Mouse (Mus musculus): ENCODE data around the gene BC005624.

The BC005624 gene

DNA sequence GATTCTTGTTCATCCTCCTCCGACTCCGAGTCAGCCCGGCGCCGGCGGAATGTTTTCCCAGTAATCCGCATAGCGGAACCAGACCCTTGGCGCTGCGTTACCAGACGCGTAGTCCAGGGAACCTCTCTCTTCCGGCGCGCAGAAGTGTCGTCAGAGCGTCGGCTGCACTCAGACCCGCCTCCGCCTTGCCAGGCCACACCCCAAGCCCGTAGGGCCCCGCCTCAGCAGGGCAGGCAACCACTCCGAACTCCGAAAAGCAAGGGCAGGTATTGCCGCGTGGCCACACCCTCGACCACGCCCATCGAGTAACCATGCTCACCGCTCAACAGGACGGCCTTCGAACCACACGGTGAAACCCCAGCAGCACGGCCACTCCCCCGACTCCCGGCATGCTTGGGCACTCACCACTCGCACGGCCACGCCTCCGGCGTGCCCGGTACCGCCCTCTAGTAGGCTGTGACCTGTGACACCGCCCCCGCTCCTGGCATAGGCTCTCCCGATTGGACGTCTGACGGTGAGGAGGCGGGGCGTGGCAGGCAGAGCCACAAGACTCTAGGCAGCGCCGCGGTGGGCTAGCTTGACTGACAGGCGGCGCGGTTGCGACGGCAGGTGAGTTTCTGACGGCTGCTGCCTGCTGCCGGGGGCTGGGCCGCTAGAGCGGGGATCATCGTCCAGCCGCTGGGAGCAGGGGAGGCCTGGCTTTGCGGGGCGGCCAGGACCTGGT, at the start of gene BC005624, which contains the start of gene Usp20:
BC005624 (minus strand) TSS at position 412 of the 724 bp plus-strand sequence.
Usp20 (plus strand) TSS at position 490 of the 724 bp plus-strand sequence.
- peak; percentile 99 to 100 for DNase-seq

DNA sequence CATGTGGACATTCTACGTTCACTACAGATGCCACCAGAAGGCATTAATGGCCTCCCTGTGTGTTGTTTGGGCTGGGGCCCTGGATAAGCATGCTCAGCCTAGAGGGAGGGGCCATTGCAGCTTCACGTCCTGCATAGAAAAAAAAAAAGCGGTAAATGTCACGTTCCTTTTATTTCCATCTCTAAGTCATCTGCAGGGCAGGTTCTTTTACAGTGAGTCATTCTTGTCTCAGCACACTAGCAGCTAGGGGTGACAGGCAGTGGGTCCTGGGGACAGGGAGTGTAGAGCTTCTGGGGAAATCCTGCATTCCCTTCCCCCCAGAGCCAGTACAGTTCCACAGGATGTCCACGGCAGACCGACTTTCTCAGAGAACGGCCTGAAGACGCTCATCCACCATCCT, 44.6 kb upstream of the BC005624 start:
- peak in 1 of 2 experiments; percentile 34 for DNase-seq

- peak; percentile 63 to 74 for DNase-seq
Measured at GRCm38 (mm10) chr2:31025458-31025857, 43.5 kb upstream of the BC005624 start.

DNA sequence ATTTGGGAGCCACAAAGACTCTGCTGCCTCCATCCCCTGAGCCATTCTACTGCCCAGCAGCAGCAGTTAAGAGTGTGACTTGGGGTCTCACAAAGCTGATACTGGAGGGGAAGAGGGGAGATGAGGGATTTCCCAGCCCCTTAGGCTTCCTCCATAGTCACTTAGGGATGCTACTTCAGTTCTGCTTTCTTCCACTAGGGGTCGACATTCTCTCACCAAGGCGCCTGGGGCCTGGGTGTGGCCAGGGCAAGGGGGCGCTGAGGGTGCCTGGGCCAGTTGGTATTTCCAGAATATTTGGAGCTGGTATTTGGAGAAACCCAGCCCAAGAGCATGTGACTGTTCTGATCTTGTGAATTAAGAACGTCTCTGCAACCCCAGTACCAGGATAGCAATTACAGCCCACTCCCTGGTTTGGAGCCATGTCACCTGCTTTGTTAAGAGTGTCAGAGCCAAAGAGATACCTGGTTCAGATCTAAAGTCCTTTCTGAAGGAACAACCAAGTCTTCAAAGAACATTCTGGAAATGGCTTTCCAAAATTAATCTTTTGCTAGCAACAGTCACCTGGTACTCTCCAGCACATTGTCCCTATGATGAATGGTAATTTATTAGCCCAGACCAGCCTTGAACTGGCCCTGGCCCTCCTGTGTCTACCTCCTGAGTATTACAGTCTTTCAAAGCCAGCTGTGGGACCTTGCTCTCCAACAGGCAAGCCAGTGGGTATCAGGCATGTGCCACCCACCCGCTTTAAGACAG, 42.8 kb upstream of the BC005624 start:
- DNase-seq = peak; percentile 50 to 66

- DNase-seq = no peak
Measured at GRCm38 (mm10) chr2:31023940-31024339, 41.9 kb upstream of the BC005624 start.

- no peak for DNase-seq
Measured at GRCm38 (mm10) chr2:31020202-31020601, 38.2 kb upstream of the BC005624 start.

DNA sequence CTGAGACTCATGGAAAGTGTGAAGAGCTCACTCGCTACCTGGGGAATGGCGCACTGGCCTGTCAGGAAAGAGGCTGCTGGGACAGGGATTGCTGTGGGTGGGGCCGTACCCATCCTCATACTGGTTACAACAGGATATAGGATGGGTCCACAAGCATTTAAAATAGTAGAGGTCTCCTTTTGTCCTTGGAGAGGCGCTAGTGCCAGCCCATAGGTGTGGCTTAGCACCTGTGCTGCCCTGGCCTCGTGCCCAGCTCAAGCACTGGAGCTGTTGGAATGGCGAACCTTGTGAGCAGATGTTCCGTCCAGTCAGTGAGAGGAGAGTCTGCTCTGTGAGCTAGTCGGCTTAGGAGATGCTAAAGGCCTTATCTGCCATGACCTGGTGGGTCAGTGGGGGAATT, 37.0 kb upstream of the BC005624 start:
- no peak for DNase-seq

DNA sequence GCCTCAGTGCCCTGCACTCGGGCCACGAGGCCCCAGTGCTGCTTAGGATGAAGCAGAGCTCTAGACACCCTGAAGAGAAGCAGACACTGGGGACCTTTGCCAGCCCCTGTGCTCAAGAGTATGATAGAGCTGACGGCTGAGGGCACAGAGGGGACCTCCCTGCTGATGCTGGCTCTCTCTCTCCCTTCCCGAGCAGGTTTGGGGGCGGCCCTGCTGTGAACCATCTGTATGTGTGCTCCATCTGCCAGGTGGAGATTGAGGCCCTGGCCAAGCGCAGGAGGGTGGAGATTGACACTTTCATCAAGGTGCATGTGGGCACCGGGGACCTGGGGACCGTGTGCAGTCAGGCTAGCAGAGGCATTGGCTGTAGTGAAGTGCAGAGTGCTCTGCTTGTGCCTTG, 36.5 kb upstream of the BC005624 start:
- no peak for DNase-seq

DNA sequence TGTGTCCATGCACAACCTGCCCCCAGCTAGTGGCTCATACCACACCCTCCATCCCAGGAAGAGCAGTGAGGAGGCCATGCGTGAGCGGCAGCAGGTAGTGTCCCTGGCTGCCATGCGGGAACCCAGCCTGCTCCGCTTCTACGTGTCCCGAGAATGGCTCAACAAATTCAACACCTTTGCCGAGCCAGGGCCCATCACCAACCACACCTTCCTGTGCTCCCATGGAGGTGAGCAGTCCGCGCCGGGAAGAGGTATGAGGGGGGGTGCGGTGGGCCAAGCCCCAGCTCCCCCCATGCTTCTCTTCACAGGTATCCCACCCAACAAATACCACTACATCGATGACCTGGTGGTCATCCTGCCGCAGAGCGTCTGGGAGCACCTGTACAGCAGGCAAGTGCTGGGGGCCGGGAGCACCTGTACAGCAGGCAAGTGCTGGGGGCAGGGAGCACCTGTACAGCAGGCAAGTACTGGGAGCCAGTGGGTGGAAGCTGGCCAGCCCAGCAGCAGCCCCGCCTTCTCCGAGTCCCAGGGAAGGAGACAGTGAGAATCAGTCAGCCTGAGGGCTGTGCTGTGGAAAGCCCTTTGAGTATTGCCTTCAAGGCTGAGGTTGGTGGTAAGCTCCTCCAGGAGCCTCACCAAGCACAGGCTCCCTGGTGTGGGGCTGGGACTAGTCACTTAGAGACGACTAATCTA, 35.8 kb upstream of the BC005624 start:
- no peak for DNase-seq

GRCm38 (mm10) chr2:31013371-31014120, 31.5 kb upstream of the BC005624 start:
- DNase-seq = no peak

- no peak for DNase-seq
Measured at GRCm38 (mm10) chr2:31007208-31007607, 25.2 kb upstream of the BC005624 start.

- no peak for DNase-seq
Measured at GRCm38 (mm10) chr2:31006434-31006833, 24.4 kb upstream of the BC005624 start.

DNA sequence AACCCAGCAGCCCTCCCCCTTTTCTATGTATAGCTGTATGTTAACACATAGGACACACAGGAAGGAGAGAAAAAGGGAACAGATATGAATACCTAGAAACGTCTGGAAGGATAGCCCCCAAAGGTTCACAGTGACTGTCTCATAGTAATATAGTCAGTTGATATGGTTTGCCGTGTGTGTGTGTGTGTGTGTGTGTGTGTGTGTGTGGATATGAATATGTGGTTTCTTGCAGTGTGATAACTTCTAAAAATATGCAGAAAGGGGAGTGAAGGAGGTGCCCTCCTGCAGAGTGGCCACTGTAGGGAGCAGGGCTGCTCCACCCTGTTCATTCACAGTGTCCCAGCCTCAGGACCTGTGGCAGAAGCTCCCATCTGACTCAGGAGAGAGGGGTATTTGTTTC, 23.5 kb upstream of the BC005624 start:
- no peak for DNase-seq

DNA sequence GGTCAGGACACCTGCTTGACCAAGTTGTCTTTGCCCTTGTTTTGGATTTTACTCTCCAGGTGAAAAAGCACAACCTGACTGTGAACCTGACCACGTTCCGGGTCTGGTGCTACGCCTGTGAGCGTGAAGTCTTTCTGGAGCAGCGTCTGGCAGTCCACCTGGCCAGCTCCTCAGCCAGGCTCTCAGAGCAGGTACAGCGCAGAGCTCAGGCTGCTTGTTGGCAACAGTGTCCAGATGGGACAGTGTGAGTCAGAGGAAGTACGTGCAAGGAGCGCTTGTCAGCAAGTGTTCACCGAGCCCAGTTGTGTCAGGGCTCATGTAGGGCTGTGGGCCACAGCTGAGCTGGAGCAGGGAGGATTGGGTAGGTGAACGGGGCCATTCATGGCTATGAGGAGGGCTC, 20.9 kb upstream of the BC005624 start:
- no peak for DNase-seq

- no peak for DNase-seq
Measured at GRCm38 (mm10) chr2:30998443-30999260, 16.7 kb upstream of the BC005624 start.

GRCm38 (mm10) chr2:30995432-30995996, 13.5 kb upstream of the BC005624 start:
- peak in 1 of 2 experiments; percentile 27 for DNase-seq

DNA sequence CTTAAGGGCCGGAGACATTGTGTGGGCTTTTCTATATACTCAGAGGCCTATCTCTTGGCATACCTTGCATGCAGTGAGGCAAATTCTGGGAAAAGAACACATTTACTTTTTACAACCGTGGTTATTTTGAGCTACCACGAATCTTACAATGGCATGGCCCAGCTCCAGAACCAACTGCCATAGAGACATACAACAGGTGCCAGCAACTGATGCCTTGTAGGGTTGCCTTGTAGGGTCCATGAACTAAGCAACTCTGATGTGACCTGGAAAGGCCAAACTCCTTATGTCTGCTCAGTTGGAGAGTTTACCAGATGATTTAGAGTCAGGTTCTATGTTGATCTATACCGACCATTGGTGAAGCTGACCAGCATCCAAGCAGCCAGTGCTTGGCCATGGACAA, 12.9 kb upstream of the BC005624 start:
- no peak for DNase-seq

GRCm38 (mm10) chr2:30990221-30990620, 8.2 kb upstream of the BC005624 start:
- no peak for DNase-seq

DNA sequence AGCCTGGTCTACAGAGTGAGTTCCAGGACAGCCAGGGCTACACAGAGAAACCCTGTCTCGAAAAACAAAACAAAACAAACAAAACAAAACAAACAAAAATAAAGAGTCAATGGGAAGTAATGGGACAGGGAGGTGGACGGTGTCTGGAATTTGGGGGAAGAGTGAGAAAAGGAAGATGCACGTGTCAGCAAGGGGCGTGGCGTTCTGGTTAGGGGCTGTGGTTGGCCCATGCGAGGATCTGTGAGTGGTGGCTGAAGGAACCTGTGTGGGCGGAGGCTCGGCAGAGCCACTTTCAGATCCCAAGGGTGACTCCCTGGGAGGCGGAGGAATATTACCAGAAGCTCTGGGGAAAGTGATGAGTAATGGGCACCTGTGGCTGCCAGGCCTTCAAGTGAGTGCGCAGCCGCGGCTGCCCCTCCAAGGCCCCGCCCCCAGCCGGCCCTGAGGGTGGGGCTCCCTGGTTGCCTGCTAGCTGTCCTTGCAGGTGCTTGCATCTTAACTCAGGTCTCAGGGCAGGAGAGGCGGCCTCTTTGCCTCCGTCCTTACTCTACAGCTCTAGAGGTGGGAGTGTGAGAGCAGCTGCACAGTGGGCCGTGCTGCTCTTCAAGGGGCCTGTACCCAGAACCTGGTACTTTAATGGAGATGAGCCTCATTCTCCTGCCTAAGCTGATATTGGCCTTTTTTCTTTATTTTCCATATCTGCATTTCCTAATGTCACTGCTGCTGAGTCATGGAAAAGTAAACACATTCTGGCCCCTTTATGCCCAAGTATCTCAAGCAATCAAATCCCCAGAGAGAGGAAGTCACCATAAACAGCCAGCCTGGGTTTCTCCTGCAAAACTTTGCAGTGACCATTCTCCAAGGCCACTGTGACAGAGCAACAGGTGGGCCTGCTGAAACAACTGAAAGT, 3.4 kb upstream of the BC005624 start:
- DNase-seq = peak; percentile 70 to 80

DNA sequence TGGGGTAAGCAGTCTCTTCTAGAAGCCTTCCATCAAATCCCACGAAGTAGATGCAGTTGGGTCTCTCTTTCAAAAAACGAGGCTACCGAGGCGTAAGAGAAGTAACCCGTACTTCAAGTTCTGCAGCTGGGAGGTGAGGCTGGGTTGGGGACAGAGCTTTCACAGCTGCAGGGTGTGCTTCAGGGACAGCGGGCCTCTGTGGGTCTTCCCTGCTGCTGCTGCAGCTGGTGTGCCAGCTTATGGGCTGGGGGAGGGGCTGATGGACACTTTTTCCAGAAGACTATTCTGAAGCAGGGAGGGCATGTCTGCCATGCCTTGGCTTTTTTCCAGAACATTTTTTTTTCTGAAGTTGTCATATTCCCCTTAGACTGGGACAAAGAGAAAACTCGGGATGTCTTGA, 1.0 kb upstream of the BC005624 start:
- peak in 1 of 2 experiments; percentile 30 for DNase-seq
